Mouse (Mus musculus): Measurements from ENCODE around the gene Ccdc73.

DNA sequence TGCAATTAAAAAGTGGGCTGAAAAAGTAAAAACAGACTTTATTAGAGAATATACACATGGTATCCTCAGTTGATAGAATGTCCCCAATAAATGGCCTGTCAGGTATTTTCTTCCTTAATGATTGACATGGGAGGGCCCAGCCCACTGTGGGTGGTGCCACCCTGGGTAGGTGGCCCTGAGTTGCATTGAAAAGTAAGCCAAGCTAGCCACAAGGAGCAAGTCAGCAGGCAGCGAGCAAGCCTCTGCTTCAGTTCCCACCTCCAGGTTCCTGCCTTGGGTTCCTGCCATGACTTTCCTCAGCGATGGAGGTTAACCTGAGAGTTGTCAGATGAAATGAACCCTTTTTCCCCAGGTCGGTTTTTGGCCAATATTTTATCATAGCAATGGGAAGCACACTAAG, 150.2 kb downstream of the Ccdc73 start:
- TF ChIP-seq USF1 (IDR thresholded peaks at IDR 0.05; ENCODE audit: low read depth, low read length), result no peak
- no peak for TF ChIP-seq GABPA (IDR thresholded peaks at IDR 0.05; ENCODE audit: low read depth, low read length)
- TF ChIP-seq CTCF (IDR thresholded peaks at IDR 0.05 in 2 of 3, conservative IDR thresholded peaks at IDR 0.05 in 1 of 3; ENCODE audit: control insufficient read depth in 1 of 3, insufficient read depth in 1 of 3, low read depth in 2 of 3, low read length in 3 of 3, poor library complexity in 1 of 3, severe bottlenecking in 1 of 3), result no peak
- TF ChIP-seq MAFK (IDR thresholded peaks at IDR 0.05; ENCODE audit: borderline replicate concordance, low read depth, low read length), result no peak
- peak in 1 of 2 experiments; percentile 44; a peak in 1 of 4 replicates for TF ChIP-seq POLR2A (IDR thresholded peaks at IDR 0.05; ENCODE audit: control insufficient read depth in 1 of 2, insufficient read depth in 1 of 2, low read depth in 1 of 2, low read length in 2 of 2, poor library complexity in 1 of 2)
- TF ChIP-seq UBTF (IDR thresholded peaks at IDR 0.05; ENCODE audit: borderline replicate concordance, insufficient read depth, low read depth, low read length), result no peak

Measured in MEL (cell line).